Mouse (Mus musculus): ENCODE data around the gene Rimklb. TPM values are rescaled to one million over a fixed set of nuclear protein-coding genes. Genes with fewer than 3 reads are reported as not detected.
A peak's percentile ranks its signal among the peaks of the same experiment; 100 is the strongest.
"Not testable (repeated sequence)": the region's sequence is repeated elsewhere in the genome, so short reads cannot be mapped to it uniquely, and the experiment has no call there.

Gene Rimklb
- total and polyA plus RNA-seq, 2 experiments from 2014 or later: 120 to 134 TPM

GRCm38 (mm10) chr6:122523289-122523688 is 24.7 kb upstream of the Rimklb start:
- no peak for ATAC-seq (ENCODE audit: low FRiP score)
- no peaks in the 10 kb centered on the region for H3K9me3 ChIP-seq (ENCODE audit: low read length)
- H3K4me2 ChIP-seq (ENCODE audit: low read depth, low read length, poor library complexity, severe bottlenecking): no peak overlapping the region
- no peak overlapping the region for H3K9ac ChIP-seq (replicated peaks; ENCODE audit: low read length, poor library complexity, severe bottlenecking)
- no peak overlapping the region for H3K27ac ChIP-seq (ENCODE audit: low read depth, low read length)
- 90% methylated on average over 7 of the region's 8 CpGs for WGBS
- H3K4me3 ChIP-seq (ENCODE audit: low read depth, low read length): no peak overlapping the region
- H3K36me3 ChIP-seq (ENCODE audit: insufficient read depth, low read length): no peaks in the 10 kb centered on the region
- no peaks in the 10 kb centered on the region for H3K27me3 ChIP-seq (ENCODE audit: insufficient read depth, low read length)
- TF ChIP-seq CTCF (IDR thresholded peaks at IDR 0.05): no peak
- no peak for DNase-seq (ENCODE audit: low spot score)
- no peaks in the 10 kb centered on the region for H3K4me1 ChIP-seq (ENCODE audit: insufficient read depth, low read length)

- WGBS: 64% methylated on average over 9 of the region's 9 CpGs
- Histone ChIP-seq H3K9ac (replicated peaks; ENCODE audit: low read length, poor library complexity, severe bottlenecking) (no peak overlapping the region), H3K27me3 (ENCODE audit: insufficient read depth, low read length) (no peaks in the 10 kb centered on the region), H3K4me2 (ENCODE audit: low read depth, low read length, poor library complexity, severe bottlenecking) (no peak overlapping the region), H3K4me3 (ENCODE audit: low read depth, low read length) (no peak overlapping the region), H3K4me1 (ENCODE audit: insufficient read depth, low read length) (no peaks in the 10 kb centered on the region), H3K9me3 (ENCODE audit: low read length) (no peaks in the 10 kb centered on the region), H3K27ac (ENCODE audit: low read depth, low read length) (no peak overlapping the region), H3K36me3 (ENCODE audit: insufficient read depth, low read length) (no peaks in the 10 kb centered on the region)
- peak; percentile 66 for DNase-seq (ENCODE audit: low spot score)
- TF ChIP-seq CTCF (IDR thresholded peaks at IDR 0.05): no peak
- peak; percentile 84 for ATAC-seq (ENCODE audit: low FRiP score)
These were observed 24.0 kb upstream of the Rimklb start for GRCm38 (mm10) chr6:122522595-122522994.

- Histone ChIP-seq H3K4me3 (ENCODE audit: low read depth, low read length) (no peak overlapping the region), H3K27ac (ENCODE audit: low read depth, low read length) (no peak overlapping the region), H3K9me3 (ENCODE audit: low read length) (no peaks in the 10 kb centered on the region), H3K9ac (replicated peaks; ENCODE audit: low read length, poor library complexity, severe bottlenecking) (no peak overlapping the region), H3K27me3 (ENCODE audit: insufficient read depth, low read length) (no peaks in the 10 kb centered on the region), H3K36me3 (ENCODE audit: insufficient read depth, low read length) (no peaks in the 10 kb centered on the region), H3K4me2 (ENCODE audit: low read depth, low read length, poor library complexity, severe bottlenecking) (no peak overlapping the region), H3K4me1 (ENCODE audit: insufficient read depth, low read length) (no peaks in the 10 kb centered on the region)
- no peak for ATAC-seq (ENCODE audit: low FRiP score)
- WGBS: 34% methylated on average over 2 of the region's 2 CpGs
- peak; percentile 58 for DNase-seq (ENCODE audit: low spot score)
- TF ChIP-seq CTCF (IDR thresholded peaks at IDR 0.05): peak; percentile 87
These were observed 20.8 kb upstream of the Rimklb start for GRCm38 (mm10) chr6:122519384-122519783.

- H3K9ac ChIP-seq (replicated peaks; ENCODE audit: low read length, poor library complexity, severe bottlenecking): no peak overlapping the region
- no peaks in the 10 kb centered on the region for H3K36me3 ChIP-seq (ENCODE audit: insufficient read depth, low read length)
- no peak for DNase-seq (ENCODE audit: low spot score)
- no peak for ATAC-seq (ENCODE audit: low FRiP score)
- no peak for TF ChIP-seq CTCF (IDR thresholded peaks at IDR 0.05)
- H3K27me3 ChIP-seq (ENCODE audit: insufficient read depth, low read length): no peaks in the 10 kb centered on the region
- H3K27ac ChIP-seq (ENCODE audit: low read depth, low read length): no peak overlapping the region
- no peaks in the 10 kb centered on the region for H3K9me3 ChIP-seq (ENCODE audit: low read length)
- no peak overlapping the region for H3K4me3 ChIP-seq (ENCODE audit: low read depth, low read length)
- no peak overlapping the region for H3K4me2 ChIP-seq (ENCODE audit: low read depth, low read length, poor library complexity, severe bottlenecking)
- 100% methylated on average over 1 of the region's 1 CpGs for WGBS
- H3K4me1 ChIP-seq (ENCODE audit: insufficient read depth, low read length): no peaks in the 10 kb centered on the region
These were observed 19.1 kb upstream of the Rimklb start for GRCm38 (mm10) chr6:122517668-122518067.

- not testable (repeated sequence) for H3K9ac ChIP-seq (replicated peaks; ENCODE audit: low read length, poor library complexity, severe bottlenecking); H3K4me1 ChIP-seq (ENCODE audit: insufficient read depth, low read length); H3K4me2 ChIP-seq (ENCODE audit: low read depth, low read length, poor library complexity, severe bottlenecking); ATAC-seq (ENCODE audit: low FRiP score); H3K9me3 ChIP-seq (ENCODE audit: low read length); H3K36me3 ChIP-seq (ENCODE audit: insufficient read depth, low read length); H3K27ac ChIP-seq (ENCODE audit: low read depth, low read length); DNase-seq (ENCODE audit: low spot score); H3K27me3 ChIP-seq (ENCODE audit: insufficient read depth, low read length); H3K4me3 ChIP-seq (ENCODE audit: low read depth, low read length)
- 87% methylated on average over 2 of the region's 2 CpGs for WGBS
These were observed 17.2 kb upstream of the Rimklb start for GRCm38 (mm10) chr6:122515762-122516161.

- Histone ChIP-seq H3K27ac (ENCODE audit: low read depth, low read length) (no peak overlapping the region), H3K9ac (replicated peaks; ENCODE audit: low read length, poor library complexity, severe bottlenecking) (no peak overlapping the region), H3K4me1 (ENCODE audit: insufficient read depth, low read length) (no peaks in the 10 kb centered on the region), H3K27me3 (ENCODE audit: insufficient read depth, low read length) (no peaks in the 10 kb centered on the region), H3K4me2 (ENCODE audit: low read depth, low read length, poor library complexity, severe bottlenecking) (no peak overlapping the region), H3K4me3 (ENCODE audit: low read depth, low read length) (no peak overlapping the region), H3K36me3 (ENCODE audit: insufficient read depth, low read length) (no peaks in the 10 kb centered on the region), H3K9me3 (ENCODE audit: low read length) (no peaks in the 10 kb centered on the region)
- no peak for DNase-seq (ENCODE audit: low spot score)
- TF ChIP-seq CTCF (IDR thresholded peaks at IDR 0.05): no peak
- WGBS: 77% methylated on average over 3 of the region's 3 CpGs
- ATAC-seq (ENCODE audit: low FRiP score): no peak
These were observed 15.8 kb upstream of the Rimklb start for GRCm38 (mm10) chr6:122514312-122514711.
